Mouse (Mus musculus): ENCODE results near the gene H2-DMb2. TPM values are rescaled to one million over a fixed set of nuclear protein-coding genes. Genes with fewer than 3 reads are reported as not detected.

The H2-DMb2 gene
- polyA plus RNA-seq, 1 experiment, result 0.27 TPM

GRCm38 (mm10) chr17:34155534-34155933 lies 12.4 kb downstream of the H2-DMb2 start:
- TF ChIP-seq CTCF (IDR thresholded peaks at IDR 0.05; ENCODE audit: control insufficient read depth, insufficient read depth, insufficient replicate concordance, low read depth, low read length), result no peak
- no peak for TF ChIP-seq POLR2A (IDR thresholded peaks at IDR 0.05; ENCODE audit: control insufficient read depth, low read depth, low read length)
- H3K27me3 ChIP-seq (ENCODE audit: control insufficient read depth, insufficient read depth, low read length), result no peaks in the 10 kb centered on the region
- no peaks in the 10 kb centered on the region for H3K4me1 ChIP-seq (ENCODE audit: control insufficient read depth, insufficient read depth, low read length)
- H3K27ac ChIP-seq (ENCODE audit: control insufficient read depth, insufficient read depth, low read depth, low read length), result no peak overlapping the region
- no peak overlapping the region for H3K4me3 ChIP-seq (ENCODE audit: control insufficient read depth, low read depth, low read length)
- H3K36me3 ChIP-seq (ENCODE audit: control insufficient read depth, insufficient read depth, low read length), result no peaks in the 10 kb centered on the region

GRCm38 (mm10) chr17:34164202-34164895 lies 21.2 kb downstream of the H2-DMb2 start:
- Histone ChIP-seq H3K27me3 (ENCODE audit: control insufficient read depth, insufficient read depth, low read length) (no peaks in the 10 kb centered on the region), H3K27ac (ENCODE audit: control insufficient read depth, insufficient read depth, low read depth, low read length) (no peak overlapping the region), H3K4me1 (ENCODE audit: control insufficient read depth, insufficient read depth, low read length) (no peaks in the 10 kb centered on the region), H3K36me3 (ENCODE audit: control insufficient read depth, insufficient read depth, low read length) (no peaks in the 10 kb centered on the region), H3K4me3 (ENCODE audit: control insufficient read depth, low read depth, low read length) (no peak overlapping the region)
- no peak for TF ChIP-seq CTCF (IDR thresholded peaks at IDR 0.05; ENCODE audit: control insufficient read depth, insufficient read depth, insufficient replicate concordance, low read depth, low read length)
- no peak for TF ChIP-seq POLR2A (IDR thresholded peaks at IDR 0.05; ENCODE audit: control insufficient read depth, low read depth, low read length)

GRCm38 (mm10) chr17:34165033-34165730 lies 22.1 kb downstream of the H2-DMb2 start:
- Histone ChIP-seq H3K27ac (ENCODE audit: control insufficient read depth, insufficient read depth, low read depth, low read length) (no peak overlapping the region), H3K27me3 (ENCODE audit: control insufficient read depth, insufficient read depth, low read length) (no peaks in the 10 kb centered on the region), H3K4me3 (ENCODE audit: control insufficient read depth, low read depth, low read length) (no peak overlapping the region), H3K4me1 (ENCODE audit: control insufficient read depth, insufficient read depth, low read length) (no peaks in the 10 kb centered on the region), H3K36me3 (ENCODE audit: control insufficient read depth, insufficient read depth, low read length) (no peaks in the 10 kb centered on the region)
- TF ChIP-seq CTCF (IDR thresholded peaks at IDR 0.05; ENCODE audit: control insufficient read depth, insufficient read depth, insufficient replicate concordance, low read depth, low read length), result no peak
- TF ChIP-seq POLR2A (IDR thresholded peaks at IDR 0.05; ENCODE audit: control insufficient read depth, low read depth, low read length), result no peak

- H3K36me3 ChIP-seq (ENCODE audit: control insufficient read depth, insufficient read depth, low read length), result no peaks in the 10 kb centered on the region
- no peak overlapping the region for H3K4me3 ChIP-seq (ENCODE audit: control insufficient read depth, low read depth, low read length)
- H3K4me1 ChIP-seq (ENCODE audit: control insufficient read depth, insufficient read depth, low read length), result peaks cover 3% of the 10 kb centered on the region
- TF ChIP-seq POLR2A (IDR thresholded peaks at IDR 0.05; ENCODE audit: control insufficient read depth, low read depth, low read length) (no peak), CTCF (IDR thresholded peaks at IDR 0.05; ENCODE audit: control insufficient read depth, insufficient read depth, insufficient replicate concordance, low read depth, low read length) (peak; percentile 54; the same call in 1 of the 2 replicates)
- no peaks in the 10 kb centered on the region for H3K27me3 ChIP-seq (ENCODE audit: control insufficient read depth, insufficient read depth, low read length)
- H3K27ac ChIP-seq (ENCODE audit: control insufficient read depth, insufficient read depth, low read depth, low read length), result no peak overlapping the region
Measured at GRCm38 (mm10) chr17:34169279-34169678, 26.2 kb downstream of the H2-DMb2 start.

GRCm38 (mm10) chr17:34170487-34170876 lies 27.4 kb downstream of the H2-DMb2 start:
- H3K36me3 ChIP-seq (ENCODE audit: control insufficient read depth, insufficient read depth, low read length), result no peaks in the 10 kb centered on the region
- H3K4me3 ChIP-seq (ENCODE audit: control insufficient read depth, low read depth, low read length), result no peak overlapping the region
- no peak overlapping the region for H3K27ac ChIP-seq (ENCODE audit: control insufficient read depth, insufficient read depth, low read depth, low read length)
- H3K4me1 ChIP-seq (ENCODE audit: control insufficient read depth, insufficient read depth, low read length), result peaks cover 3% of the 10 kb centered on the region
- no peaks in the 10 kb centered on the region for H3K27me3 ChIP-seq (ENCODE audit: control insufficient read depth, insufficient read depth, low read length)
- no peak for TF ChIP-seq CTCF (IDR thresholded peaks at IDR 0.05; ENCODE audit: control insufficient read depth, insufficient read depth, insufficient replicate concordance, low read depth, low read length)
- TF ChIP-seq POLR2A (IDR thresholded peaks at IDR 0.05; ENCODE audit: control insufficient read depth, low read depth, low read length), result no peak

GRCm38 (mm10) chr17:34170877-34171498 lies 27.9 kb downstream of the H2-DMb2 start:
- no peaks in the 10 kb centered on the region for H3K36me3 ChIP-seq (ENCODE audit: control insufficient read depth, insufficient read depth, low read length)
- H3K4me3 ChIP-seq (ENCODE audit: control insufficient read depth, low read depth, low read length), result no peak overlapping the region
- TF ChIP-seq CTCF (IDR thresholded peaks at IDR 0.05; ENCODE audit: control insufficient read depth, insufficient read depth, insufficient replicate concordance, low read depth, low read length) (peak; percentile 18; the same call in 1 of the 2 replicates), POLR2A (IDR thresholded peaks at IDR 0.05; ENCODE audit: control insufficient read depth, low read depth, low read length) (no peak)
- no peaks in the 10 kb centered on the region for H3K27me3 ChIP-seq (ENCODE audit: control insufficient read depth, insufficient read depth, low read length)
- no peak overlapping the region for H3K27ac ChIP-seq (ENCODE audit: control insufficient read depth, insufficient read depth, low read depth, low read length)
- H3K4me1 ChIP-seq (ENCODE audit: control insufficient read depth, insufficient read depth, low read length), result peaks cover 3% of the 10 kb centered on the region

- H3K27me3 ChIP-seq (ENCODE audit: control insufficient read depth, insufficient read depth, low read length), result no peaks in the 10 kb centered on the region
- TF ChIP-seq POLR2A (IDR thresholded peaks at IDR 0.05; ENCODE audit: control insufficient read depth, low read depth, low read length) (no peak), CTCF (IDR thresholded peaks at IDR 0.05; ENCODE audit: control insufficient read depth, insufficient read depth, insufficient replicate concordance, low read depth, low read length) (0 out of 2 replicates have a peak, but pooled peaks have one; percentile 8)
- no peak overlapping the region for H3K4me3 ChIP-seq (ENCODE audit: control insufficient read depth, low read depth, low read length)
- H3K4me1 ChIP-seq (ENCODE audit: control insufficient read depth, insufficient read depth, low read length), result peaks cover 3% of the 10 kb centered on the region
- H3K27ac ChIP-seq (ENCODE audit: control insufficient read depth, insufficient read depth, low read depth, low read length), result no peak overlapping the region
- no peaks in the 10 kb centered on the region for H3K36me3 ChIP-seq (ENCODE audit: control insufficient read depth, insufficient read depth, low read length)
Measured at GRCm38 (mm10) chr17:34172528-34172927, 29.4 kb downstream of the H2-DMb2 start.
